Mouse (Mus musculus) hindbrain, embryonic 12.5 days (tissue): ENCODE data around the gene Ltbp1. TPM values are rescaled to one million over a fixed set of nuclear protein-coding genes. Genes with fewer than 3 reads are reported as not detected.

ENCODE experiments used
- ATAC-seq: fragments of 200-750 bp; cut with Nextera tagmentation; 2 replicates; pipeline ENCODE4 v1.8.0; 2017; ENCODE audit warnings: moderate TSS enrichment; ENCODE audit not compliant: low FRiP score
- H3K27ac ChIP-seq: fragments of 300-500 bp; sonication (generic); 2 replicates; pipeline ENCODE4 v1.5.1; 2016; ENCODE audit warnings: mild to moderate bottlenecking
- H3K27me3 ChIP-seq: fragments of 300-500 bp; sonication (generic); 2 replicates; pipeline ENCODE4 v1.6.1; 2016; ENCODE audit warnings: mild to moderate bottlenecking
- H3K36me3 ChIP-seq: fragments of 300-500 bp; sonication (generic); 2 replicates; pipeline ENCODE4 v1.6.1; 2016; ENCODE audit warnings: mild to moderate bottlenecking
- H3K4me1 ChIP-seq: fragments of 300-500 bp; sonication (generic); 2 replicates; pipeline ENCODE4 v1.6.1; 2016
- H3K4me2 ChIP-seq: fragments of 300-500 bp; sonication (generic); replicated peaks from 2 replicates; pipeline ENCODE4 v1.6.1; 2016; ENCODE audit warnings: mild to moderate bottlenecking
- H3K4me3 ChIP-seq: fragments of 300-500 bp; sonication (generic); 2 replicates; pipeline ENCODE4 v1.5.1; 2016; ENCODE audit warnings: mild to moderate bottlenecking
- H3K9ac ChIP-seq: fragments of 300-500 bp; sonication (generic); 2 replicates; pipeline ENCODE4 v1.6.1; 2016; ENCODE audit warnings: mild to moderate bottlenecking, moderate library complexity
- H3K9me3 ChIP-seq: fragments of 300-500 bp; sonication (generic); replicated peaks from 2 replicates; pipeline ENCODE4 v1.6.1; 2016; ENCODE audit warnings: mild to moderate bottlenecking
- WGBS: fragments of 180-500 bp; shearing (Covaris S2); methylation state at CpG from one replicate; pipeline ENCODE4 v1.1.7; 2016; 5-methylcytosine and 5-hydroxymethylcytosine counted together
- polyA plus RNA-seq: library from polyadenylated mRNA; unstranded; fragments of >200 nt; fragmentation: Nextera tagmentation; extraction: Ambion mirVana; gene quantifications from 2 replicates; pipeline ENCODE4 v1.2.1, GENCODE M21; 2016

Gene Ltbp1
- polyA plus RNA-seq, 1 experiment from 2014 or later = 12.0 TPM

DNA sequence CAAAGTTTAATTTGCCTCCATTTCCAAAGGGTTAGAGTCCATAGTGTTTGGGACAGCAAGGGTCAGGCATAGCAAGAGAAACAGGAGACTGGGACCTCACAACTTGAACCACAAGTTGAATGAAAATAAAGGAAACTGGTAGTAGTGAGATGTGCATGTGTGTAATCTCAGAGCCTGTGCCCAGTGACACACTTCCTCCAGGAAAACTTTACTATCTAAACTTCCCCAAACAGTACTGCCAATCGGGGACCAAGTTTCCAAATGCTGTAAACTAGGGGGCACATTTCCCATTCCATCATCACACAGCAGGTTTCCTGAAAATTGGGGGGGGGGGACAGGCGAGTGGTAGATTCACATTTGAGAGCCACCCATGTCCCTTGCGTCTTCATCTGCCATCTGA is 267.1 kb downstream of the Ltbp1 start:
- no peak overlapping the region for H3K4me3 ChIP-seq
- H3K4me1 ChIP-seq = no peaks in the 10 kb centered on the region
- no peaks in the 10 kb centered on the region for H3K36me3 ChIP-seq
- H3K9me3 ChIP-seq = no peaks in the 10 kb centered on the region
- H3K9ac ChIP-seq = no peak overlapping the region
- 90% methylated on average over 3 of the region's 3 CpGs for WGBS
- H3K4me2 ChIP-seq = no peak overlapping the region
- H3K27me3 ChIP-seq = no peaks in the 10 kb centered on the region
- no peak overlapping the region for H3K27ac ChIP-seq
- no peak for ATAC-seq

DNA sequence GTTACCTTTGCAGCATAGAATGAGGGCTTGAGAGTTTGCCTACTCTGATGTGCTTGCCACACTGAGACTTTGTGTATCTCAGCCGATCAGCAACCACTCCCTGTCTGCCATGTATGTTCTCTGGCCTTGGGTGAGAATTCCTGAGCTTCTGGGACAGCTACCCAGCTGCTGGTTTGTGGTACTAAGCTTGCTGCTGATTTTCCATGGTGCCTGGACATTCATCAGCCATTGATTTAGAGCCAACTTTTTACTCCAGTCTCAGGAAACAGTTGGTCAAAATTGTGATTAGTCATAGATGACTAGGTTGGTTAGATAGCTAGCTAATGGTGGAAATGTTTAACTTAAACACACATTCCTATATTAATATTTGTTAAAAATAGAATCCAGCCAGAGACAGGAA is 267.9 kb downstream of the Ltbp1 start:
- 86% methylated on average over 1 of the region's 1 CpGs for WGBS
- no peak overlapping the region for H3K9ac ChIP-seq

DNA sequence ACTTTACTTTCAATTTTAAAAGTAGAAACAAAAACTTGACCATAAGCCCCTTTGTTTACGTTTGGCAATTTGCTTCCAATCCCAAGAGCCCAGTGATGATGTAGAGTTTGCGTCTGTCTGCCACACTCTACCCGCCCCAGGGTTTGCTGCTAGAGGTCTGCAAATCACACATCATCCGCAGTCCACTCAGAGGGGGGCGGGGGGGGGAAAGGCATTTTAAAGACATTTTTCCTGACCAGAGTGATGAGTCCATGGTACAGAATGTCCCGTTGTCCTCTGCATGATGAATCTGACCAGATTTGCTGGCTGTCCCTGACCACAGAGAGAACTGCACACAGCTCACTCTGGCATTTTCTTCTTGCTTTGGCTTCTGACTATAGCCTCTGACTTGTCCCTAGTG is 269.9 kb downstream of the Ltbp1 start:
- Histone ChIP-seq H3K36me3 (no peaks in the 10 kb centered on the region), H3K27ac (no peak overlapping the region), H3K9me3 (no peaks in the 10 kb centered on the region), H3K4me3 (no peak overlapping the region), H3K4me2 (no peak overlapping the region), H3K27me3 (no peaks in the 10 kb centered on the region), H3K9ac (no peak overlapping the region), H3K4me1 (no peaks in the 10 kb centered on the region)
- no peak for ATAC-seq
- 75% methylated on average over 6 of the region's 6 CpGs for WGBS

More for the DNA sequence above, 267.9 kb downstream of the Ltbp1 start:
- Histone ChIP-seq H3K36me3 (no peaks in the 10 kb centered on the region), H3K4me2 (no peak overlapping the region), H3K27me3 (no peaks in the 10 kb centered on the region), H3K4me1 (no peaks in the 10 kb centered on the region), H3K9me3 (no peaks in the 10 kb centered on the region), H3K27ac (no peak overlapping the region), H3K4me3 (no peak overlapping the region)
- ATAC-seq = no peak

DNA sequence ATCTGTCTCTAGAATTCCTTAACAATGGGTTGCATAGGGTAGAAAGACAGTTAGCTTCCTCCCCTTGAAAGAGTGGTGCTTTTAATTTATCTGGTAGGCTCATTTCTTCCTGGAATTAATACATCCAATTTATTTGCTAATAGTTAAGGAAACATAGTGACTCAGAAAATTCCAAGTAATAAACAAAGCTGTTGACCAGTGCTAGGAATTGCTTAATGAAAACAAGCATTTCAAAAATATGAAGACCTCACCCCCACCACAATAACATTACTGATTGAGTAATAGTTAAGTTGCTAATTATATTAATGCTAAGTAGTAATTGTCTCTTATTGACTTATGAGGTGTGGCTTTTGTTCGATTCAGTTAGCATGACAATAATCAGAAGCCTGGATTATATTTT is 272.7 kb downstream of the Ltbp1 start:
- Histone ChIP-seq H3K9ac (no peak overlapping the region), H3K36me3 (no peaks in the 10 kb centered on the region), H3K27ac (no peak overlapping the region), H3K27me3 (no peaks in the 10 kb centered on the region), H3K9me3 (no peaks in the 10 kb centered on the region), H3K4me3 (no peak overlapping the region), H3K4me1 (no peaks in the 10 kb centered on the region), H3K4me2 (no peak overlapping the region)
- WGBS = 92% methylated on average over 1 of the region's 1 CpGs
- no peak for ATAC-seq

DNA sequence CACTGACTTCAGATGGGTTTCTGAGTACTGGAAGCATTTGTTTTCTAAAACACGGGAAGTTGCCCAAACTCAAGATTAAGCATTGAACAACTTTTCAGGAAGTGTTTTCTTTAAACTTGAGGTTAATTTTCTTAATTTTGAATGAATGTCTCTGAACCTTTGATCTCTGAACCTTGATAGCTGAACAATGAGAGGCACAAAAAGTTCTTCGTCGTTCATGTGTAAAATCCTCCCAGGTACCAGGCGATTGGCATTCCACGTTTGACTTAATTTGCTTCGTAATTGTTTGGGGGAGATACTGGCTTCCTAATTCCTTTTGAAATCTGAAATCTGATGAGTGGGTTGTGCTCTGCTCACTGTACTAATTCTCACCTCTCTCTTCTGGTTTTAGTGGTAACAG is 273.2 kb downstream of the Ltbp1 start:
- no peaks in the 10 kb centered on the region for H3K4me1 ChIP-seq
- H3K9ac ChIP-seq = no peak overlapping the region
- H3K27ac ChIP-seq = no peak overlapping the region
- H3K36me3 ChIP-seq = no peaks in the 10 kb centered on the region
- H3K27me3 ChIP-seq = no peaks in the 10 kb centered on the region
- H3K9me3 ChIP-seq = no peaks in the 10 kb centered on the region
- H3K4me2 ChIP-seq = no peak overlapping the region
- H3K4me3 ChIP-seq = no peak overlapping the region
- no peak for ATAC-seq
- WGBS = 69% methylated on average over 6 of the region's 6 CpGs

DNA sequence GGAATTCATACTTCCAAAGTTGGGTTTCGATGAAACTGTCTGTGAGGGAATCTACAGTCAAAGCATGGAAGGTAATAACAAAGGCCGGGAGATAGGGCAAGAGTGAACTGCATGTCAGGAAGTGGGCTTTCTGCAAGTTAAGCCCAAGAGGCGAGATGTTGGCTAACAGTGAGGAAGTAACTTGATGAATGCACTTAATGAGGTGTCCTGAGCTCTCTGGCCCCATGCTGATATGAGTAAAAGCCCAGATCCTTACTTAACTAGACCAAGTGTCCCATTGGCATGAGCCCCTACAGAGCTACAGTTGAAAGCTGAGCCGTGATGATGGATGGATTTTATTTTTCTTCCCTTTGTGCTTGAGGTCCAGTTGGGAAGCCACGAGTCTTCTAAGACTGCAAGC is 276.0 kb downstream of the Ltbp1 start:
- Histone ChIP-seq H3K9ac (no peak overlapping the region), H3K4me1 (no peaks in the 10 kb centered on the region), H3K27me3 (no peaks in the 10 kb centered on the region), H3K4me3 (no peak overlapping the region), H3K27ac (no peak overlapping the region), H3K4me2 (no peak overlapping the region), H3K9me3 (no peaks in the 10 kb centered on the region), H3K36me3 (no peaks in the 10 kb centered on the region)
- no peak for ATAC-seq
- 60% methylated on average over 5 of the region's 5 CpGs for WGBS

DNA sequence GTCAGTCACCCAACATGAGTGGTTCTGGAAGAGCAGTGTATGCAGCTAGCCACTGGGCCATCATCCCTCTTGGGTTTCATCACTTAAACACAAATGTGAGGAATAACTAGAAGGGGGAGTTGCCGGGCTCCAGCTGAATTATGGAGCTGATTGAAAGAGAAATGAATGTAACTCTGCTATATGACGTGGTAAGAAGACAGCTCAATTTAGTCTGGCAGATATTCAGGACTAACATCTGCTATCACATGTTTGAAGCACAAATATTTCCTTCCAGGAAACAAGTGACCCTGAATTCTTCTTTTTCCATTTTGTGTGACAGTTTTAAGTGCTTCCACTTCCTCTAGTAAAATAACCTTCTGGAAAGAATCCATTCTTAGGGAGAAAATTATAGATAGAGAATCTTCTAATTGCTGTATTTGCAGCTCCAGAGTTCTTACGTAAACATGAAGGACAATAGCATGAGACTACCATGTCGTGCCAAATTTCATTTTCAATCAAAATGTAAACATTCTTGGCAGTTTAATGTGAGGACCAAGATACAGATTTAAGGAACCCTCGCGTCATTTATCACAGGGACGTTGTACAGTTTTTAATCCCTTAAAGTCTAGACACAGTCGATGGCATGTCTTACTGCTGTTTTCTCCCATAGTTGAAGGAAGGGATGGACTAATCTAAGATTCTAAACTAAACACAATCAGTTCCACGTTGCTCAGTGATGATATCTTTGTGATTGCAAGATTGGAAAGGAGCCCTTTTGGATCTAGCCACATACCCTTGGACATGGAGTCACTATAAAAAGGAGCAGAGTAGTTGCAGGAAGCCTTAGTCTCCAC is 279.7 kb downstream of the Ltbp1 start:
- H3K4me3 ChIP-seq = no peak overlapping the region
- H3K36me3 ChIP-seq = no peaks in the 10 kb centered on the region
- H3K9ac ChIP-seq = no peak overlapping the region
- no peak for ATAC-seq
- H3K9me3 ChIP-seq = no peaks in the 10 kb centered on the region
- H3K4me2 ChIP-seq = no peak overlapping the region
- no peaks in the 10 kb centered on the region for H3K27me3 ChIP-seq
- no peak overlapping the region for H3K27ac ChIP-seq
- H3K4me1 ChIP-seq = no peaks in the 10 kb centered on the region
- WGBS = 89% methylated on average over 9 of the region's 9 CpGs

DNA sequence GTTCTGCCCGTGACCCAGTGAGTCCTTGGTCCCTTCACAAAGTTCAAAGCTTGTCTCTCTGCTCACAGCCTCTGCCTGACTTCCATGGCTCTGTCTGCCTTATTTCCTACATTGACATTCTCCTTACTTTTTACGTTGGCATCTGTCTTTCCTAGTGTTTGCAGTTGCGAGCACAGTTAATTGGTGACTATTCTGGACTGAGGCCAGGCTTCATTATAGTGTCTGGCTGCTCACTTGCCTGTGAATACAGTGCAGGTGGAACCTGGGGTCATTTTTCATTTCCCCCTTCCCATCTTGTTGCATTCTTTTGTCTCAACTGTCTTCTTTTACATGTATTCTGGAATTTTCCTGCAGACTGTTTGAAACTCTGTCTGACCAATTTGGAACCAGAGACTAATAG is 287.6 kb downstream of the Ltbp1 start:
- H3K36me3 ChIP-seq = no peaks in the 10 kb centered on the region
- H3K27ac ChIP-seq = no peak overlapping the region
- H3K4me1 ChIP-seq = no peaks in the 10 kb centered on the region
- no peak for ATAC-seq
- no peak overlapping the region for H3K4me3 ChIP-seq
- no peak overlapping the region for H3K9ac ChIP-seq
- no peaks in the 10 kb centered on the region for H3K27me3 ChIP-seq
- H3K9me3 ChIP-seq = no peaks in the 10 kb centered on the region
- no peak overlapping the region for H3K4me2 ChIP-seq
- 83% methylated on average over 3 of the region's 3 CpGs for WGBS

DNA sequence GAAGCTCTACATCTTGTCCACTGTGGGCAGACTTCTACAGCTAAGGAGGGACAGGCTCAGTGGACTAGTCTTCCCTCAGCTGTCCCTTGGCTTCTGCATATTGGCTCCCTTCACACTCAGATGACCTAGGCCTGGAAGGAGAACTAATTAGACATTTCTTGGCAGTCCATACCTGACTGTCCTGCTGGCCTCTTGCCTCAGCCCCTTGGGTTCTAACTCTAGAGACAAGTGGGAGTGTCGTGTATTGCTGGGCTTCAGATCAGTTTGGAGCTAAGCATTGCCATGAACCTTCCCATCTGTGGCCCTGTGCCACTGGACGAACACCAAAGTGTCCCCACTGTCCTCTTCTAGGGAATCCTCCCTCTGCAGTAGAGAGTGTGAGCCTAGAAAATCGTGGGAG is 288.4 kb downstream of the Ltbp1 start:
- Histone ChIP-seq H3K4me3 (no peak overlapping the region), H3K9me3 (no peaks in the 10 kb centered on the region), H3K4me1 (no peaks in the 10 kb centered on the region), H3K36me3 (no peaks in the 10 kb centered on the region), H3K4me2 (no peak overlapping the region), H3K27ac (no peak overlapping the region), H3K27me3 (no peaks in the 10 kb centered on the region), H3K9ac (no peak overlapping the region)
- WGBS = 85% methylated on average over 3 of the region's 3 CpGs
- no peak for ATAC-seq

DNA sequence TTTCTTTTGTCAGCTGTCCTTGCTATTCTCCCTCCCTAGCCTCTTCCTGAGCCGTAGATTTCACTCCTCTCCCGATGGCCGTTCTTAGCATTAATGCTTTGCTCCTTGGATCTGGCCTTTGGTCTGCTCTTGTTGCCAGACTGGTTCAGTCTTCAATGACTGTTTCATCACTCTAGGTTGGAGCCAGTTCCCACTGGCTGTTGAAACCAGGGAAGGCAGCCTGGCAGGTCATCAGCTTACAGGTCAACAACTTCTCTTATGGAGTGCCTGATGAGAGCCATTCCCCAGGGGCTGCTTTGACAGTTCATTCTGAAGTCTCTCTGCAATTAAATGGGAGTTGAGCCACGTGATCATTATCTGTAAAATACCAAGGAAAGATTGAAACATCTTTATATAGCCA is 295.5 kb downstream of the Ltbp1 start:
- Histone ChIP-seq H3K9me3 (no peaks in the 10 kb centered on the region), H3K4me1 (no peaks in the 10 kb centered on the region), H3K27me3 (no peaks in the 10 kb centered on the region), H3K4me3 (no peak overlapping the region), H3K4me2 (no peak overlapping the region), H3K27ac (no peak overlapping the region), H3K9ac (no peak overlapping the region), H3K36me3 (no peaks in the 10 kb centered on the region)
- 80% methylated on average over 4 of the region's 4 CpGs for WGBS
- no peak for ATAC-seq

DNA sequence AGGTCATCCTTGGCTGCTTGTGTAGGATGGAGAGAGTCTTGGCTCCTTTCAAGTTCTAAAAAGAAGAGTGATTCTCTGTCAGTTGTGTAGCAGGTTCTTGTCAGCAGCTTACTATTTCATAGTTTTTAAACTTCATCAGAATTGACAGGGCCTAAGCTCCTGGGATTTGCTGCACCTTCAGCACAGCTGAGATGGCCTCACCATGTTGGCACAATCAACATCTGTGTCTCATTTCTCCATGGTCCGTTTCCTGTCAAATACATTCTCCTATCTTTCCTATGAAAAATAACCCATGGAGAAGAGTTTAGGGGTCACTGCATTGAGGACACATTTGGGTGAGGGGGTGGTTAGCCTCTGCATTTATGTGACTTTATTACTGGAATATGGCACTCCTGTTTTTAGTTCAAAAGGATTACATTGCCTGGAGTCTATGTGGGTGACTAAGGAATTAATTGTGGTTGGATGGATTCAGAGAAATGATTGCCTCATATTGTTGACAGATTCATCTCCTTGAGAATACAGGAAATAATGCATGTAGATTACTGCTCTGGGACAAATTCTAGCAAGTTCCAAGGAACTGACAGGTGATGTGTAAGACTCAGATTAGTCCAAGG is 299.5 kb downstream of the Ltbp1 start:
- Histone ChIP-seq H3K9me3 (no peaks in the 10 kb centered on the region), H3K36me3 (no peaks in the 10 kb centered on the region), H3K4me1 (0 out of 2 replicates have a peak, but pooled peaks cover 3% of the 10 kb centered on the region), H3K27me3 (no peaks in the 10 kb centered on the region), H3K9ac (no peak overlapping the region), H3K4me3 (no peak overlapping the region), H3K27ac (no peak overlapping the region), H3K4me2 (no peak overlapping the region)
- ATAC-seq = no peak
- 61% methylated on average over 1 of the region's 1 CpGs for WGBS

DNA sequence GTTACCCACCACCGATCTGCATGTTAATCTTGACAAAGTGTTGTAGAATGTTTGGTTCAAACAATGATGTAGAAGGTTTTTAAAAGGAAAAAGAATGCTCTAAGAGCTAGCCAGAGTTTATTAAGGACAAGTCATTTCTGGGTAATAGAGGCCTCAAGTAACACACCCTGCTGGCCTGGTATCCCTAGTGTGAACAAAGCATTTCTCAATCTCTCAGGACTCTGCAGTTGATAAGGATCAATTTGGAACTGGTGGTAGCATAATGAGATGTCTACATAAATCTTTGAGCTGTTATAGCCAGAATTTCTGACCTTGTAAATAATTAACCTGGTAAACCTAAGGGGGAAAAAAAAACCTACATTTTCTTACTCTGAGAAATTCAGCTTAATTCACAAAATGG is 300.3 kb downstream of the Ltbp1 start:
- Histone ChIP-seq H3K9me3 (no peaks in the 10 kb centered on the region), H3K27ac (no peak overlapping the region), H3K9ac (no peak overlapping the region), H3K4me3 (no peak overlapping the region), H3K4me1 (0 out of 2 replicates have a peak, but pooled peaks cover 3% of the 10 kb centered on the region), H3K4me2 (no peak overlapping the region), H3K36me3 (no peaks in the 10 kb centered on the region), H3K27me3 (no peaks in the 10 kb centered on the region)
- ATAC-seq = no peak
- 79% methylated on average over 1 of the region's 1 CpGs for WGBS
